Mouse (Mus musculus) embryonic facial prominence, embryonic 15.5 days (tissue): ENCODE results near the gene Wdr48. TPM values are rescaled to one million over a fixed set of nuclear protein-coding genes. Genes with fewer than 3 reads are reported as not detected.

Source experiments
- ATAC-seq: fragments of 200-750 bp; cut with Nextera tagmentation; 2 replicates; pipeline ENCODE4 v1.8.0; 2017; ENCODE audit warnings: low read depth, moderate TSS enrichment; ENCODE audit not compliant: insufficient number of reproducible peaks, low FRiP score, low TSS enrichment
- H3K27ac ChIP-seq: fragments of 300-500 bp; sonication (generic); replicated peaks from 2 replicates; pipeline ENCODE4 v1.5.1; 2015; ENCODE audit warnings: mild to moderate bottlenecking, inconsistent platforms
- H3K27me3 ChIP-seq: fragments of 300-500 bp; sonication (generic); 2 replicates; pipeline ENCODE4 v1.6.1; 2015; ENCODE audit warnings: inconsistent platforms
- H3K36me3 ChIP-seq: fragments of 300-500 bp; sonication (generic); 2 replicates; pipeline ENCODE4 v1.6.1; 2015; ENCODE audit warnings: mild to moderate bottlenecking, inconsistent platforms
- H3K4me1 ChIP-seq: fragments of 300-500 bp; sonication (generic); 2 replicates; pipeline ENCODE4 v1.6.1; 2015; ENCODE audit warnings: inconsistent platforms
- H3K4me2 ChIP-seq: fragments of 300-500 bp; sonication (generic); replicated peaks from 2 replicates; pipeline ENCODE4 v1.6.1; 2015; ENCODE audit warnings: mild to moderate bottlenecking, inconsistent platforms
- H3K4me3 ChIP-seq: fragments of 300-500 bp; sonication (generic); replicated peaks from 2 replicates; pipeline ENCODE4 v1.5.1; 2015; ENCODE audit warnings: mild to moderate bottlenecking, inconsistent platforms
- H3K9ac ChIP-seq: fragments of 300-500 bp; sonication (generic); 2 replicates; pipeline ENCODE4 v1.6.1; 2015; ENCODE audit warnings: inconsistent platforms
- H3K9me3 ChIP-seq: fragments of 300-500 bp; sonication (generic); replicated peaks from 2 replicates; pipeline ENCODE4 v1.6.1; 2016; ENCODE audit warnings: inconsistent platforms
- WGBS: fragments of 180-500 bp; shearing (Covaris S2); methylation state at CpG from one replicate; pipeline ENCODE4 v1.1.7; 2015; 5-methylcytosine and 5-hydroxymethylcytosine counted together
- polyA plus RNA-seq: library from polyadenylated mRNA; unstranded; fragments of >200 nt; fragmentation: Nextera tagmentation; extraction: Ambion mirVana; gene quantifications from 2 replicates; pipeline ENCODE4 v1.2.1, GENCODE M21; 2015

Wdr48 gene
- polyA plus RNA-seq, 1 experiment from 2014 or later = 55.1 TPM

DNA sequence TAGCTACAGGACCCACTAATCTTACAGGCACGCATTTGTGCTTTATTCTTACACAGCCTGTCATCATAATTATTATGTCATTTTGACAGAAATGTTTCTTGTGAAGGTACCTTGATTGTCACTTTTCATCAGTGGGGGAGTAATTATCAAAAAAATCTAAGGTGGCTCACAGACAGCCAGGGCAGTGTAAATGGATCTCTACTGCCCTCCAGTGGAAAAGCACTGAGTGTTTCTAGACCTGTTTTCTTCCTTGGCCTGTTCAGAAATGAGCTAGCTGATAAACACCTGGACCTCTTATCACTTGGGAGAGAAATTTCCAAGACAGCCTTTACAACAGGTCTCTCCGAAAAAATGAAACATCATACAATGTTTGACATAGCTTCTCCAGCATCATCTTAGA, 4.0 kb upstream of the Wdr48 start:
- Histone ChIP-seq H3K27me3 (no peaks in the 10 kb centered on the region), H3K9me3 (no peaks in the 10 kb centered on the region), H3K9ac (no peak overlapping the region), H3K27ac (no peak overlapping the region), H3K4me3 (no peak overlapping the region), H3K4me1 (peaks cover 8% of the 10 kb centered on the region), H3K36me3 (no peaks in the 10 kb centered on the region), H3K4me2 (no peak overlapping the region)
- no peak for ATAC-seq
- WGBS = 35% methylated on average over 2 of the region's 2 CpGs

GRCm38 (mm10) chr9:119893881-119894280, 797 bp upstream of the Wdr48 start:
- Histone ChIP-seq H3K4me1 (peaks cover 20% of the 10 kb centered on the region), H3K4me3 (no peak overlapping the region), H3K9ac (0 out of 2 replicates have a peak overlapping the region, but pooled peaks have one; percentile 89), H3K27ac (no peak overlapping the region), H3K36me3 (no peaks in the 10 kb centered on the region), H3K9me3 (no peaks in the 10 kb centered on the region), H3K4me2 (peak overlapping the region; percentile 92), H3K27me3 (no peaks in the 10 kb centered on the region)
- no peak for ATAC-seq
- 82% methylated on average over 5 of the region's 5 CpGs for WGBS

DNA sequence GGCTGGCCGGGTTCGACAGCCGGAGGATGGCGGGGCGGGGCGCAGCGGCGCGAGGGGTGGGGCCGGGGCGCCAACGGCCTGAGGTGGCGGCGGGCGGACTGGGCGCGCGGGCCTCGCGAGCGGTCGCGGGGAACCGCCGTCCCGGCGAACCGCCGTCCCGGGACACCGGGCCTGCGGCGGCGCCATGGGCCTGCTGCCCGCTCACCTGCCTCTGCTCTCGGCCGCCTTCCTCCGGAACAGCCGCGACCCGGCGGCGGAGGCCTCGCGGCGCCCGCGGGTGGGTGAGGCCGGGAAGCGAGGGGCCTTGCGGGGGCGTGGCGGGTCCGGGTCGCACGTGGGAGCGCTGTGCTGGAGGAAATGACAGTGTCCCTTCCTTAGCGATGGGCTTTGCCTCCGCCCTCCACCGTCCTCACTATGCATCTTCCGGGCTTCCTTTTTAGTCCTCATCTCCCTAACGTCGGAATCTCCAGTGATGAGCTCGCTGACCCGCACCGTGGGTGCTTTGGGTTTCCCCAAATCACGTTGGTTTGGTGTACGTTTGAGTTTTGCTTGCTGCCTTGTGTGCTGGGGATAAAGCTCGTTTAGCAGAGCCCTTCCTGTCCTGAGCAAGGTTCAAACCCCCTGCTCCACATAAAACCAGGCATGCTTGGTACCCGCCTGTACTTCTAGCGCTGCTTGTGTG, 503 bp downstream of the Wdr48 start:
- peak; percentile 68 for ATAC-seq
- under 1% methylated on average over 54 of the region's 71 CpGs for WGBS
- Histone ChIP-seq H3K36me3 (0 out of 2 replicates have a peak, but pooled peaks cover 8% of the 10 kb centered on the region), H3K4me3 (peak overlapping the region; percentile 91), H3K9me3 (no peaks in the 10 kb centered on the region), H3K4me2 (peak overlapping the region; percentile 92), H3K9ac (peak overlapping the region; percentile 89), H3K4me1 (peaks cover 20% of the 10 kb centered on the region), H3K27me3 (no peaks in the 10 kb centered on the region), H3K27ac (peak overlapping the region; percentile 87)

DNA sequence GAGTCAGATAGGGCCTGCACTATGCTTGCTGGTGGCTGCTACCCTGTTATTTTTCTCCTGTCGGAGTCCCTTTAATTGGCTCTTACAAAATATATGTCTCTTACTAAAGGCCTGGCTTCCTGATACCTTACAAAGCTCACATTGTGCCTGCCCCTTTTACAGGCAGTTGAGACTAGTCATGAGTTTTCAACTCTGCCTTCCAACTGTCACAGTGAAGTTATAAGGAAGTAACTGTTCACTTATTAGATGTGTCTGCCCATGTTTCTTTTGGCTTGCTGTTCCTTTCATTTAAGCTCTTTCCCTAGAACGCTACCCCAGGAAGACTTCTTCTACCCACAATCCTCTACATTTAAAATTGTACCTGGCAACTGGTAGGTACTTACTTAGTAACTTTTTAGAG, 4.8 kb downstream of the Wdr48 start:
- no peak overlapping the region for H3K4me3 ChIP-seq
- no peaks in the 10 kb centered on the region for H3K27me3 ChIP-seq
- WGBS = 88% methylated on average over 2 of the region's 2 CpGs
- H3K27ac ChIP-seq = no peak overlapping the region
- H3K9ac ChIP-seq = no peak overlapping the region
- H3K4me2 ChIP-seq = no peak overlapping the region
- peaks cover 16% of the 10 kb centered on the region for H3K4me1 ChIP-seq
- H3K9me3 ChIP-seq = no peaks in the 10 kb centered on the region
- ATAC-seq = no peak
- peaks cover 23% of the 10 kb centered on the region for H3K36me3 ChIP-seq

DNA sequence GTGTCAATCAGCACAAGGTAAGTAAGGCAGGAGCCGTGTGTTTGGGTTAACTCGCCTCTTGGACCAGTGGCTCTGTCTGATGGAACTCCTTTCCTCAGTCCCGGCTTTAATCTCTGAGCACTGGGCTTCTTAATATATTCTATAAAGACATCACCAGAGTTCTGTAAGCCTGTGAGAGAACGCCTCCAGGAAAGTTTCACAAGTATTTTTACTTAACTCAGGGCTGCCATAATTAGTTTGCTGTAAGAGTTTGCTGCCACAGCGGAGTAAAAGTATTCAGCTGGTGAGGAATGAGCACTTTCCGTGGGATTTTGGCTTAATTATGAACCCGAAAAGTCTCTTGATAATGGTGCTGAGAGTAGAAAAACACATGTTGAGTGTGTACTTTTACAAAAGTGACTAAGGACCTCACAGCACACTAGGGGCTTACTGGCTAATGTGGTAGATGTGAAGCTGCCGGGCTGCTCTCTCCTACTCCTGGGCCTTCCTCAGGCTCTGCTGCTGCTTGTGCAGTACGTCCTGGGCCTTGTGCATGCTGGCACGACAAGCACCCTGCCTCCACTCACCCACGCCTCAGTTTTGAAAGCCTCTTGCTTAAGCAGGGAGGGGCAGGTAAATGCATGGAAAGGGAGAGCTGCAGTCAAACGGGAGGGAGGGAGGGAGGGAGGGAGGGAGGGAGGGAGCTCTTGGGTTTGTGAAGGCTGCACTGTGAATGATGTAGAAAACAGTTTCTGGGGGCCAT, 7.9 kb downstream of the Wdr48 start:
- Histone ChIP-seq H3K4me1 (no peaks in the 10 kb centered on the region), H3K4me2 (no peak overlapping the region), H3K9me3 (no peaks in the 10 kb centered on the region), H3K27me3 (no peaks in the 10 kb centered on the region), H3K36me3 (peaks cover 52% of the 10 kb centered on the region), H3K9ac (no peak overlapping the region), H3K27ac (no peak overlapping the region), H3K4me3 (no peak overlapping the region)
- 78% methylated on average over 12 of the region's 12 CpGs for WGBS
- ATAC-seq = no peak

DNA sequence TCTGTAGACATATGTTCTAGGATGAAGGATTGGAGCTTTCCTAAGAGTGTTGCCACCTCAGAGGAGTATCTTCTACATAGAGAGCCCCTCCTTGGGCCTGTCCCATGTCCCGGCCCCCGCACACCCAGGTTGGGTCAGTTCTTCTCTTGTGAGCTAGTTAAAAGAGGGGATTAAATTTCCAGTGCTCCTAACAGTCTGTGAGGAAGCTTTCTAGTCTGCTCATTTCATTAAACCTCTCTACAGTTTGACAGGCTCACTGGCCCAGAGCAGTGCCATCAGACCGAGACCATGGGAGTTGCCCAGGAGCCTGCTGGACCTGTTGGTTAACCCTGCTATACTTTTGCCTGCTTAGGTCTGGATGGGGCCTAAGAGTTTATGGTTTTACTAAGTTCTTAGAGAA, 14.0 kb downstream of the Wdr48 start:
- Histone ChIP-seq H3K27me3 (no peaks in the 10 kb centered on the region), H3K9ac (no peak overlapping the region), H3K9me3 (no peaks in the 10 kb centered on the region), H3K4me2 (no peak overlapping the region), H3K4me3 (no peak overlapping the region), H3K36me3 (peaks cover 91% of the 10 kb centered on the region), H3K4me1 (no peaks in the 10 kb centered on the region), H3K27ac (no peak overlapping the region)
- 94% methylated on average over 3 of the region's 3 CpGs for WGBS
- no peak for ATAC-seq

GRCm38 (mm10) chr9:119909931-119910330, 15.3 kb downstream of the Wdr48 start:
- ATAC-seq = no peak

DNA sequence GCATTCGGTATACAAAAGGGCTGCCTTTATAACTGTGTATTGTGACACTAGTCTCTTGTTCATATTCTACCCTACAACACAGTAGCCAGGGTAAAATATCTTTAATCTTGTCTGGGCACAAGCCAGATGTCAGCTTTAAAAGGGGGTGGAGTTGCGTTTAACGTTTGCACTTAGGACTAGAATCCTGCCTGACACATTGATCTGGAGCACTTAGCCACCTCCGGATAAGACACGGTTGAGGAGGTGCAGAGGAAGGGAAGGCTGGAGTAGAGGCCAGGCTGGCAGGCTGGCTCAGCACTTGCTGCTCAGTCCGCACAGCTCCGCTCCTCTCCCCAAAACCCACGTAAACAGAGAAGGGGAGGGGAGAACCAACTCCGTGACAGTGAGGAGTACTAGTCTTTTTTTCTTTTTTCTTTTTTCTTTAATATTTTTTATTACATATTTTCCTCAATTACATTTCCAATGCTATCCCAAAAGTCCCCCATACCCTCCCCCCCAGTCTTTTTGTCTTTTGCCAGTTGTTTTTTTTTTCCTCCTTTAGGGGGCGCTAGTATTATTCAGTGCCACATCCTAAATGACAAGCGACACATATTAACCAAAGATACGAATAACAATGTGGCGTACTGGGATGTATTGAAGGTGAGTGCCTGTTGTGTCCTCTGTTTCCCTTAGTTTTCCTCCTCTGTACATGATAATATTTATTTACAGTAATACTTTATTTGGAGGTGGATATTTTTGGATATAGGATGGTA, 18.6 kb downstream of the Wdr48 start:
- WGBS = 72% methylated on average over 13 of the region's 13 CpGs
- Histone ChIP-seq H3K9me3 (no peaks in the 10 kb centered on the region), H3K4me1 (no peaks in the 10 kb centered on the region), H3K27me3 (no peaks in the 10 kb centered on the region), H3K4me3 (no peak overlapping the region), H3K36me3 (peaks cover 80% of the 10 kb centered on the region), H3K9ac (no peak overlapping the region), H3K4me2 (no peak overlapping the region), H3K27ac (no peak overlapping the region)
- no peak for ATAC-seq

More at GRCm38 (mm10) chr9:119909931-119910330, 15.3 kb downstream of the Wdr48 start:
- Histone ChIP-seq H3K4me2 (no peak overlapping the region), H3K4me3 (no peak overlapping the region), H3K4me1 (no peaks in the 10 kb centered on the region), H3K9ac (no peak overlapping the region), H3K27ac (no peak overlapping the region), H3K9me3 (no peaks in the 10 kb centered on the region), H3K36me3 (peaks cover 89% of the 10 kb centered on the region), H3K27me3 (no peaks in the 10 kb centered on the region)
- 91% methylated on average over 3 of the region's 3 CpGs for WGBS

- H3K27me3 ChIP-seq = no peaks in the 10 kb centered on the region
- 71% methylated on average over 1 of the region's 1 CpGs for WGBS
- no peak; the same call in 1 of the 2 replicates for ATAC-seq
Observed at GRCm38 (mm10) chr9:119919858-119920257, 25.2 kb downstream of the Wdr48 start.

DNA sequence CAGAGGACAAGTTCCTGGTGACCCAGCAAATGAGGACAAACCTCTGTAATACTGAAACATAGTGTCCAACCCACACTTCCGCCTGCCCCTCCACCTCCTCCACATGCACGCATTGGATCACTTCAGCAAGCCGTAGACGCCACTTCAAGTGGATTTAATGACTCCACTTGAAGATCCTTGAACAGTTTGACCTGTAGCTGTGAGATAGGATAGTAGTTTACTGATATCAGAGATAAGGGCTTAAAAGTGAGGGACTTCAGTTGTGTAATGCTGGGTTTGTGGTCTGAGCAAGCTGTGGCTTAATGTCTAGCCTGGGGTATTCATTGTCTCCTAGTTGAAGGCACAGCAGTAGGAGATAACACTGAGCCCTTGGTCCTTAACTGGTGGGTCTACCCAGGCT, 28.8 kb downstream of the Wdr48 start:
- H3K9me3 ChIP-seq = no peaks in the 10 kb centered on the region
- H3K27ac ChIP-seq = no peak overlapping the region
- H3K36me3 ChIP-seq = peaks cover 82% of the 10 kb centered on the region
- no peak overlapping the region for H3K9ac ChIP-seq
- no peaks in the 10 kb centered on the region for H3K27me3 ChIP-seq
- 90% methylated on average over 4 of the region's 4 CpGs for WGBS
- ATAC-seq = no peak
- H3K4me2 ChIP-seq = no peak overlapping the region
- no peaks in the 10 kb centered on the region for H3K4me1 ChIP-seq
- no peak overlapping the region for H3K4me3 ChIP-seq

More at GRCm38 (mm10) chr9:119919858-119920257, 25.2 kb downstream of the Wdr48 start:
- Histone ChIP-seq H3K9ac (no peak overlapping the region), H3K4me3 (no peak overlapping the region), H3K9me3 (no peaks in the 10 kb centered on the region), H3K4me2 (no peak overlapping the region), H3K27ac (no peak overlapping the region), H3K36me3 (peaks cover 73% of the 10 kb centered on the region), H3K4me1 (no peaks in the 10 kb centered on the region)

DNA sequence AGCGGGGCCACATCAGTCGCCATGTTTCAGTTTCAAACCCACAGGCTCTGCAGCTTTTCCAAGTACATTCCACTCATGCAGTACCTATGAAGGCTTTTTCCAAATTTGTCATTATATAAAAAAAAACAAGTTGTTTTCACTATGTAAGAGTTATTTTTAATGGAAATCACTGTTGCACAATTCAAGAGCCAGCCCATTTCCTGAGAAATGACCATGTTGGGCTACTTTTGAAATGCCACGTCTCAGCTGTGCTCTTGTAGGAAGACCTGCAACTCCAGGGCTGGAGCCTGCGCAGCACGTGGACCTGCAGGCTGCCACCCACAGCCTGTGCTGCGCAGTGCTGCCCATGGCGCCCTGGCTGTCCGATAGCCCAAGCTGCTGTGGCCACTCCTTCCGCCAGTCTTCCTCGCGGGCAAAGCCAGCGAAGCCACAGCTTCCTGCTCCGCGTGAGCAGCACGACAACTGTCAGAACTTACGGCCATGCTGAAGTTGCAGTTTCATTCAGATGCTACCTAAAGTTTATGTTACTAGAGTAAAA, 30.5 kb downstream of the Wdr48 start:
- WGBS = 90% methylated on average over 16 of the region's 16 CpGs
- no peak overlapping the region for H3K4me3 ChIP-seq
- no peaks in the 10 kb centered on the region for H3K27me3 ChIP-seq
- no peak overlapping the region for H3K27ac ChIP-seq
- no peak for ATAC-seq
- H3K9me3 ChIP-seq = no peaks in the 10 kb centered on the region
- no peak overlapping the region for H3K9ac ChIP-seq
- no peak overlapping the region for H3K4me2 ChIP-seq
- H3K36me3 ChIP-seq = peaks cover 85% of the 10 kb centered on the region
- H3K4me1 ChIP-seq = no peaks in the 10 kb centered on the region
